Mouse (Mus musculus) brain, embryonic 14.5 days (tissue): ENCODE data around the gene Adam11. TPM values are rescaled to one million over a fixed set of nuclear protein-coding genes. Genes with fewer than 3 reads are reported as not detected.
A peak's percentile ranks its signal among the peaks of the same experiment; 100 is the strongest.
"Not testable (repeated sequence)": the region's sequence is repeated elsewhere in the genome, so short reads cannot be mapped to it uniquely, and the experiment has no call there.

Experiments used
- DNase-seq: peaks from one replicate; pipeline ENCODE4 v3.0.0-alpha.2; 2011; ENCODE audit warnings: low read depth
- CTCF ChIP-seq: fragments of 200-500 bp; IDR thresholded peaks from 2 replicates; pipeline ENCODE4 v1.5.1; 2012; ENCODE audit warnings: inconsistent platforms, mild to moderate bottlenecking, moderate library complexity, borderline replicate concordance; ENCODE audit not compliant: insufficient read depth, insufficient read length; ENCODE audit errors: extremely low read depth
- POLR2A ChIP-seq: fragments of 200-500 bp; IDR thresholded peaks from 2 replicates; pipeline ENCODE4 v1.6.1; 2012; ENCODE audit warnings: mild to moderate bottlenecking, inconsistent platforms, borderline replicate concordance; ENCODE audit not compliant: poor library complexity, insufficient read depth, insufficient read length, severe bottlenecking; ENCODE audit errors: extremely low read depth
- polyA plus RNA-seq: library from polyadenylated mRNA; depleted of rRNA; stranded (reverse); fragments of >200 nt; gene quantifications from 2 replicates; pipeline ENCODE4 v1.2.3, GENCODE M21; 2012; rRNA removed

Gene Adam11
- polyA plus RNA-seq = 48.4 and 64.1 TPM in 2 replicates

- peak; percentile 34; the same call in 1 of the 2 replicates for TF ChIP-seq POLR2A
- no peak for TF ChIP-seq CTCF
- peak; percentile 56 for DNase-seq
Measured at GRCm38 (mm10) chr11:102761309-102762210, at the start of gene Adam11. Adam11 (plus strand) TSS chr11:102761439.

GRCm38 (mm10) chr11:102712411-102712810, 48.8 kb upstream of the Adam11 start:
- no peak for DNase-seq
- no peak for TF ChIP-seq POLR2A

GRCm38 (mm10) chr11:102714578-102714977, 46.7 kb upstream of the Adam11 start:
- not testable (repeated sequence) for DNase-seq
- TF ChIP-seq CTCF = peak; percentile 10; the same call in 1 of the 2 replicates

- peak; percentile 46 for DNase-seq
- no peak for TF ChIP-seq CTCF
- TF ChIP-seq POLR2A = no peak
Measured at GRCm38 (mm10) chr11:102716135-102716534, 45.1 kb upstream of the Adam11 start.

- TF ChIP-seq CTCF = peak; percentile 40; the same call in 1 of the 2 replicates
- TF ChIP-seq POLR2A = no peak
- DNase-seq = peak; percentile 20
Measured at GRCm38 (mm10) chr11:102725574-102725973, 35.7 kb upstream of the Adam11 start.

- TF ChIP-seq CTCF (peak; percentile 43; the same call in 1 of the 2 replicates), POLR2A (no peak)
- peak; percentile 69 for DNase-seq
Measured at GRCm38 (mm10) chr11:102728614-102729013, 32.6 kb upstream of the Adam11 start.

GRCm38 (mm10) chr11:102729835-102730234, 31.4 kb upstream of the Adam11 start:
- no peak for DNase-seq
- no peak for TF ChIP-seq POLR2A
- no peak for TF ChIP-seq CTCF

GRCm38 (mm10) chr11:102731366-102731765, 29.9 kb upstream of the Adam11 start:
- TF ChIP-seq POLR2A (no peak), CTCF (no peak)
- peak; percentile 11 for DNase-seq

GRCm38 (mm10) chr11:102733146-102733545, 28.1 kb upstream of the Adam11 start:
- DNase-seq = peak; percentile 7
- TF ChIP-seq POLR2A = no peak
- no peak for TF ChIP-seq CTCF

GRCm38 (mm10) chr11:102734961-102735360, 26.3 kb upstream of the Adam11 start:
- TF ChIP-seq POLR2A (no peak), CTCF (no peak)
- DNase-seq = no peak

- no peak for TF ChIP-seq POLR2A
- no peak for TF ChIP-seq CTCF
- no peak for DNase-seq
Measured at GRCm38 (mm10) chr11:102738046-102738445, 23.2 kb upstream of the Adam11 start.

GRCm38 (mm10) chr11:102739278-102739966, 21.8 kb upstream of the Adam11 start:
- DNase-seq = peak; percentile 95
- TF ChIP-seq POLR2A (no peak), CTCF (peak; percentile 78)

- DNase-seq = no peak
Measured at GRCm38 (mm10) chr11:102740634-102741033, 20.6 kb upstream of the Adam11 start.

More at GRCm38 (mm10) chr11:102740634-102741033, 20.6 kb upstream of the Adam11 start:
- no peak for TF ChIP-seq CTCF
- no peak for TF ChIP-seq POLR2A
